Mouse (Mus musculus) forebrain, embryonic 15.5 days (tissue): ENCODE data around the gene Ascc2. TPM values are rescaled to one million over a fixed set of nuclear protein-coding genes. Genes with fewer than 3 reads are reported as not detected.

Experiments used
- ATAC-seq: fragments of 200-750 bp; cut with Nextera tagmentation; replicated peaks from 2 replicates; pipeline ENCODE4 v1.8.0; 2017; ENCODE audit warnings: mild to moderate bottlenecking, moderate TSS enrichment, moderate library complexity
- H3K27ac ChIP-seq: fragments of 300-500 bp; sonication (generic); replicated peaks from 2 replicates; pipeline ENCODE4 v1.5.1; 2015; ENCODE audit warnings: mild to moderate bottlenecking, inconsistent platforms
- H3K27me3 ChIP-seq: fragments of 300-500 bp; sonication (generic); 2 replicates; pipeline ENCODE4 v1.6.1; 2015; ENCODE audit warnings: inconsistent platforms
- H3K36me3 ChIP-seq: fragments of 300-500 bp; sonication (generic); 2 replicates; pipeline ENCODE4 v1.6.1; 2015; ENCODE audit warnings: mild to moderate bottlenecking, inconsistent platforms
- H3K4me1 ChIP-seq: fragments of 300-500 bp; sonication (generic); 2 replicates; pipeline ENCODE4 v1.6.1; 2015; ENCODE audit warnings: inconsistent platforms
- H3K4me2 ChIP-seq: fragments of 300-500 bp; sonication (generic); replicated peaks from 2 replicates; pipeline ENCODE4 v1.6.1; 2015; ENCODE audit warnings: mild to moderate bottlenecking, inconsistent platforms
- H3K4me3 ChIP-seq: fragments of 300-500 bp; sonication (generic); 2 replicates; pipeline ENCODE4 v1.5.1; 2015; ENCODE audit warnings: mild to moderate bottlenecking, inconsistent platforms
- H3K9ac ChIP-seq: fragments of 300-500 bp; sonication (generic); replicated peaks from 2 replicates; pipeline ENCODE4 v1.6.1; 2015; ENCODE audit warnings: mild to moderate bottlenecking, inconsistent platforms
- H3K9me3 ChIP-seq: fragments of 300-500 bp; sonication (generic); 2 replicates; pipeline ENCODE4 v1.6.1; 2016; ENCODE audit warnings: inconsistent platforms
- WGBS: fragments of 180-500 bp; shearing (Covaris S2); methylation state at CpG from one replicate; pipeline ENCODE4 v1.1.7; 2015; ENCODE audit warnings: mixed read lengths; 5-methylcytosine and 5-hydroxymethylcytosine counted together
- polyA plus RNA-seq: library from polyadenylated mRNA; unstranded; fragments of >200 nt; fragmentation: Nextera tagmentation; extraction: Ambion mirVana; gene quantifications from 2 replicates; pipeline ENCODE4 v1.2.1, GENCODE M21; 2015

Gene Ascc2
- polyA plus RNA-seq, 1 experiment from 2014 or later = 24.0 TPM

DNA sequence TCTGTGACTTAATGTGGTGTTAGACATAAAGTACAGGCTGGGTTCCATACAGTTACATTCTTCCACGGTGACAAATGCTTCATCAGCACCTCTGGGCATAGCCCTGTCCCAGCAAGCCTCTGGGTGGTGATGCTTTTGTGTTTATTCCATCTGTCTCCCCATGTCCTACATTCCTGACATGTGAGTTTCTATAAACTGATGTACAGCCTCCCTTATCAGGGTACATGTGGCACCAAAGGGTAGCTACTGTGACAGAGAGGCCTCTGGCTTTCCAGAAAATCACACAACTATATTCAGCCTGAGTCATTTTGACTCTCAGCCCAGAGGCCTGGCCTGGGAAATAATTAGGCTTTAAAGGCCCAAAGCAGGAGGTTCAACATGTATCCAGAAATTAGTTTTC, 31.0 kb upstream of the Ascc2 start:
- Histone ChIP-seq H3K4me2 (no peak overlapping the region), H3K27me3 (no peaks in the 10 kb centered on the region), H3K4me3 (no peak overlapping the region), H3K27ac (no peak overlapping the region), H3K9ac (no peak overlapping the region), H3K36me3 (no peaks in the 10 kb centered on the region), H3K9me3 (no peaks in the 10 kb centered on the region), H3K4me1 (peaks cover 9% of the 10 kb centered on the region)
- no peak for ATAC-seq
- WGBS = 86% methylated on average over 1 of the region's 1 CpGs

DNA sequence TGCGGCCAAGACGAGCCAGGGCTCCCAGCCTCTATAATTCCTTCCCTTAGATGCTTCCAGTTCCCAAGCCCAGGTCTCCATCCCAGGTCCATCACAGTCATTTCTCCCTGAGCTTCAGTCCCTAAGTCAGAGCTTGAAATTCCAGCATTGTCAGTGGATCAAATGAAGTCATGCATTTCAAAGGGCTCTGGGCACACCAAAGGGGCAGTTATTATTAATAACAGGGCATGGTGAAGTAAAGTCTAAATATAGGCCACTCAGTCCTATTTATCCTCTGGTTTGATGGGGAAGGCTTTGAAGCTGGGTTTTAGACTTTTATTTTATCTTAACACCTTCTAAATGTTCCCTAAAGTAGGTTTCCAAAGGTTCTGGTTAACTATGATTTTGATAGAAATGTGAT, 25.6 kb upstream of the Ascc2 start:
- no peak for ATAC-seq
- no peaks in the 10 kb centered on the region for H3K4me1 ChIP-seq
- 74% methylated on average over 2 of the region's 2 CpGs for WGBS

DNA sequence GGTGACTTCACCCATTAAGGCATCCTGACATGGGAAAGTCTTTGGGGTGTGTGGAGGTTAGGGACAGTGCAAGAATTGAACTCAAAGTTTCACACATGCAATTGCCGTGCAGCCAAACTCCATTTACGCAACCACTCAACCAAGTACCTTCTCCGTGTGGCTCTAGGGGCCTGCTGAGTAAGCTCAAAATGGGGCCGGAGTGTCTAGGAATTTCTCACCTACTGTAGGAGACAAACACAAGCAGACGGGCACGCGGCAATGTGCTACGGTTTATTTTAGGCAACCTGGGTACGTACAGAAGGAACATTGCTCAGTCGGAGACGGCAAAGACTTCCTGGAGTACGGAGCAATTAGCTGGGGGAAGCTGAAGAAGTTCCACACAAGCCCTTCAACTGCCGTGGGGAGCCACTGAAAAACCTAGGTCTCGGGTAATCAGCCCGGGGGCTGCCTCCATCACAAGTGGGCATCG, 17.5 kb upstream of the Ascc2 start, which contains the start of gene Gm11032:
Gene Gm11032 (plus strand): TSS at position 51 of the 469 bp plus-strand sequence.
- H3K9ac ChIP-seq = no peak within 1 kb of the TSS
- H3K27me3 ChIP-seq = no peaks in the 10 kb centered on the region
- H3K4me2 ChIP-seq = no peak within 1 kb of the TSS
- 87% methylated on average over 16 of the region's 16 CpGs for WGBS
- no peak within 1 kb of the TSS for H3K27ac ChIP-seq
- no peak for ATAC-seq
- H3K4me3 ChIP-seq = no peak within 1 kb of the TSS
- H3K36me3 ChIP-seq = no peaks in the 10 kb centered on the region
- H3K9me3 ChIP-seq = no peaks in the 10 kb centered on the region
- no peaks in the 10 kb centered on the region for H3K4me1 ChIP-seq

More for the DNA sequence above, 25.6 kb upstream of the Ascc2 start:
- Histone ChIP-seq H3K4me2 (no peak overlapping the region), H3K9me3 (no peaks in the 10 kb centered on the region), H3K4me3 (no peak overlapping the region), H3K27me3 (no peaks in the 10 kb centered on the region), H3K27ac (no peak overlapping the region), H3K9ac (no peak overlapping the region), H3K36me3 (no peaks in the 10 kb centered on the region)

DNA sequence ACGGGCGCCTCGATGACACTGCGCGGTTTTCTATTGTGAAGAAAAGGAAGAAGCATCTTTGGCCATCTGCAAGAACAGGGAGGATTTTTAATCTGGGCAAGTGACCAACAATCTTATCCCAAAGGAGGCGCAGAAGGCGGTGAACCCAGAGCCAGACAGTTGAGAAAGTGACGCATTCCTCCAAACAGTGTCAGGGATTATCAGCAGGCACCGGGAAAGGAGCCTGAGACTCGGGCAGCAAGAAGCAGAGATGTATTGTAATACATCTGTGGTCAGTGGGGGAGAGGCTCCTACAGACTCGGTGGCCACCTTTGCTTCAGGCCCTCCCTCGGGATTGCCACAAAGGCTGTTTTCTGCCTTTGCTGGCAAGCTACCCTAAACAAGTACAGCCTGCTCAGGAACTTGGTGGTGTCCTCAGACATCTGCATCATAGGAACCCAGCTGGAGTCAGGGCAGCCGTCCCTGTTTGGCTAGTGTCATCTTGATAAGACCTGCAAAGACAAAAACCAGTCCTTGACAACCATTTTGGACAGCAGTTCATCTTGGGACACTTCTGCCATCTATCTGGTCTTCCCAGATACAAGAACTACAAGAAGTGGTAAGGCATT, 16.9 kb upstream of the Ascc2 start:
- Histone ChIP-seq H3K9me3 (no peaks in the 10 kb centered on the region), H3K27me3 (no peaks in the 10 kb centered on the region), H3K4me3 (no peak overlapping the region), H3K4me2 (no peak overlapping the region), H3K9ac (no peak overlapping the region), H3K4me1 (no peaks in the 10 kb centered on the region), H3K27ac (no peak overlapping the region), H3K36me3 (no peaks in the 10 kb centered on the region)
- 61% methylated on average over 13 of the region's 13 CpGs for WGBS
- ATAC-seq = no peak

DNA sequence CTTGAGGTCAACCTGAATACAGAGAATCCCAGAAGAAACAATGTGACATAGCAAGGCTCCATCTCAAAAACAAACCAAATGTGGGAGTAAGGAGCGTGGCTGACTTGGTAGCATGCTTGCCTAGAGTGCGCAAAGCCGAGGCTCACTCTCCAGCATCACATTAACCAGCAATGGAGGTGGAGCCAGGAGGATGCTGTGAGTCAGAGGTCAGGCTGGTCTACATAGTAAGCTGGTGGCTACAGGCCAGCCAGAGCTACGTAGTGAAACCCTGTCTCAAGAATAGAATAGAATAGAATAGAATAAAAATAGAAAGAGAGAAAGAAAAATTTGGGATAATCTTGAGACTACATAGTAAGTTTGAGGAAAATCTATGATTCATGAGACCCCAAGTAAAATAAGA, 15.7 kb upstream of the Ascc2 start:
- H3K4me2 ChIP-seq = no peak overlapping the region
- no peaks in the 10 kb centered on the region for H3K4me1 ChIP-seq
- no peak overlapping the region for H3K9ac ChIP-seq
- H3K36me3 ChIP-seq = no peaks in the 10 kb centered on the region
- H3K4me3 ChIP-seq = no peak overlapping the region
- no peaks in the 10 kb centered on the region for H3K9me3 ChIP-seq
- H3K27me3 ChIP-seq = no peaks in the 10 kb centered on the region
- no peak overlapping the region for H3K27ac ChIP-seq
- WGBS = 79% methylated on average over 4 of the region's 4 CpGs
- ATAC-seq = no peak

DNA sequence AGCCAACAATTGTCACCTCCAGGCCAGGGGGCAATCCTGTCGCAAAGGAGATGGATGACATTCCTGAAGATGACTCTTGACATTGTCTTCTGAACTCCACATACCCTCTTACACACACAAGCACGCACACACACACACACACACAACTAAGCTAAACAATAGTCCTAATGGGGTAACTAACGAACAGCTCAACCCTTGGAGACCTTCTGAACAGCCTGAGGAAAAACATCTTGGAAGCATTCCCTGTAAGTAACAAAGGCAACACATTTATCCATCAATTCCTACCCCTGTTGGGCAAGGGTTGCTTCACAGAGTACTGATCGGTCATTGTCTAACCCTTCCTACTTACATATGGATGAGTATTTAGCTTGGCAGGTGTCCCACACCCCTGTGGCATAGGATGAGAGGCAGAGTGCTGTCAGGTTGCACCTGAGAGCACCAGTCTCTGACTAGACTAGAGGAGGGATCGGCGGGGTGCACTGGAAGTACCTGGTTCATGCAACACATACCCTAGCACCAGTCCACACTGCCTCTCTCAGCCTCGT, 15.0 kb upstream of the Ascc2 start:
- H3K27me3 ChIP-seq = no peaks in the 10 kb centered on the region
- H3K9ac ChIP-seq = no peak overlapping the region
- no peak overlapping the region for H3K4me2 ChIP-seq
- H3K27ac ChIP-seq = no peak overlapping the region
- H3K9me3 ChIP-seq = no peaks in the 10 kb centered on the region
- no peaks in the 10 kb centered on the region for H3K4me1 ChIP-seq
- H3K36me3 ChIP-seq = no peaks in the 10 kb centered on the region
- H3K4me3 ChIP-seq = no peak overlapping the region
- no peak for ATAC-seq
- 73% methylated on average over 7 of the region's 7 CpGs for WGBS

DNA sequence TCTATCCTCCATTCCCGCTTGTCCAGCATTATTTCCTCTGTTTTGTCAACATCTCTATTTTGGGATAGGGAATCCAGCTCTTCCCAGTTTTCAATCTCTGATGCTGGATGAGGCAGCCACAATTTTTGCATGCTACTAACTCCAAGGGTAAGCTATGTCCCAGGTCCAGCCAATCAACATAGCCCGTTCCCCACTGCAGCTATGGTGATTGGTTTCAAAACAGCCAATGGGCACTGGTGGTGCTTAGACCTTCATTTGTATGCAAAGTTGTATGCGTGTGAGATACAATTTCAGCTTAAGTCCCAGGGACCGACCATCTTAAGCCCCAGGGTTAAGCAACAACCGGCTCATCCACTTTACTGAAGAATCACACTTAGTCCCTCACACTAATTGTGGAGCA, 14.6 kb upstream of the Ascc2 start:
- Histone ChIP-seq H3K9ac (no peak overlapping the region), H3K36me3 (no peaks in the 10 kb centered on the region), H3K27me3 (no peaks in the 10 kb centered on the region), H3K4me1 (no peaks in the 10 kb centered on the region), H3K27ac (no peak overlapping the region), H3K9me3 (no peaks in the 10 kb centered on the region), H3K4me3 (no peak overlapping the region), H3K4me2 (no peak overlapping the region)
- WGBS = 63% methylated on average over 5 of the region's 5 CpGs
- no peak for ATAC-seq

DNA sequence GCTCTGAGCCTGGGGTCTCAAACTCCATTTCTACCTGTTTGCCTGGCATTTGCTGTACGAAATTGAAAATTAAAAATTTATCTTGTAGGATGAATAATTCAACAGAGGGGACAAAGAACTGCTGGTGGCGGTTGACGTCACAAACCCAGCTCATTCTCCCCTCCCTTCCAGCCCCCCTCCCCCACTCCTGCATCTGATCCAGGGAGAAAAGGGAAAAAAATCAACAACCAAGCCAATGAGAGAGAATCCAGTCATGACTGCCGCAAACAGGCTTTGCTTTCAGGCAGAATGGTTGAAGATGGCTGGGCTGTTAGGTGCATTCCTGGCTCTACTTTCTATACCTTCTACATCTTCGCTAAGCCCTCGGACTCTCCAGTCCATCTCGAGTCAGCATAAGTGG, 11.6 kb upstream of the Ascc2 start:
- Histone ChIP-seq H3K4me2 (no peak overlapping the region), H3K4me3 (no peak overlapping the region), H3K4me1 (no peaks in the 10 kb centered on the region), H3K9ac (no peak overlapping the region), H3K9me3 (no peaks in the 10 kb centered on the region), H3K27ac (no peak overlapping the region), H3K27me3 (no peaks in the 10 kb centered on the region), H3K36me3 (no peaks in the 10 kb centered on the region)
- ATAC-seq = no peak
- 69% methylated on average over 7 of the region's 7 CpGs for WGBS

DNA sequence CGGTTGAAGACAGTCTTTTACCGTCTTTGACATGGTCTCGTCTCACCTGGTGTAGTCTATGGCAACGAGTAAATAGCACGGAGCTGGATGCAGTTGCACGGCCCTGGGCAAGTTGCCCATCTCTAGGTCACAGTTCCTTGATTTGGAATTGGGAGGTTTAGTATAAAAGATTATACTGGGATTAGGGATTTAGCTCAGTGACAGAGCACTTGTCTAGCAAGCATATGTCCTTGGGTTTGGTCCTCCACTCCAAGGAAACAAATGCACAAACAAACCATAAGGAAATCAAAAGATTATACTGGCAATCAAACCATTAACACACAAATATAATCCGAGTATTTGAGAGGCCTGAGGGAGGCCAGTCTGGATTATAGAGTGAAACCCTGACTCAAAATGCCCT, 9.9 kb upstream of the Ascc2 start:
- no peaks in the 10 kb centered on the region for H3K27me3 ChIP-seq
- H3K4me2 ChIP-seq = no peak overlapping the region
- H3K9me3 ChIP-seq = no peaks in the 10 kb centered on the region
- WGBS = 49% methylated on average over 7 of the region's 7 CpGs
- H3K4me3 ChIP-seq = no peak overlapping the region
- H3K9ac ChIP-seq = no peak overlapping the region
- H3K27ac ChIP-seq = no peak overlapping the region
- ATAC-seq = no peak
- no peaks in the 10 kb centered on the region for H3K36me3 ChIP-seq
- H3K4me1 ChIP-seq = no peaks in the 10 kb centered on the region

DNA sequence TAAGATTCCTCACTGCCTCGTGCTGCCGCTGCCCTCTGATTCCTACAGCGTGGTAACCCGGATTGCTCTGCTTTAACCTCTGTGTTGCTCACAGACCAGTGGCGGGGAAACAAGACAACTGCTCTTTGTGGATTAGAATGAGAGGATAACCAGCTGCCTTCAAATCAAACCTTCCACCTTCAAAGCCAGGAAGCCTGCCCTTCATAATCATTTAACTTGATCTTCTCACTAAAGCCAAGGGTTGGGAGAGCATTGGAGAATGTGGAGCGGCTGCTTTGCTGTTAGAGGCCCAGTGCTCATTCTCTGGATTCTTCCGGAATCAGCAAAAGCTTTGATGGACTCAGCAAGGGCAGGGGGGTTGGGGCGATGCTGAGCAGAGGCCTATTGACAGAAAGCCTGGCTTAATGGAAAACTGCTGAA, 7.7 kb upstream of the Ascc2 start:
- Histone ChIP-seq H3K27me3 (0 out of 2 replicates have a peak, but pooled peaks cover 3% of the 10 kb centered on the region), H3K27ac (no peak overlapping the region)
- 38% methylated on average over 8 of the region's 8 CpGs for WGBS

DNA sequence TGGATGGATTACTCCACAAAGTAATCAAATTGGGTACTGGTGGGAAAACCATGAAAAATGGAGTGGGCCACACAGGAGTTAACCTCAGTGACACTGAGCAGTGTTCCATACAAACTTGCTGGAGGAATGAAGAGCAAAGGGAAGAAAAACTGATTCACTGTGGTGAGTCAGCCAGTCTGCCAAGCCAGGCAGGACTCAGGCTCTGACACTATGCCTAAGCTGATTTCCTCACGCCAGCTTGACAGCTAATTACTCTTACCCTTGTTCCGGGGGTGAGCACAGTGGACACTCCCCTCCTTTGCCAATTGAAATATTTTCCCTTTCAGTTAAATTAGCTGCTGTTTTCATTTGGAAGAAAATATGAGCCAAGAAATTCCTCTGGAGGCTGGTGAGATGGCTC, 4.1 kb upstream of the Ascc2 start:
- no peak overlapping the region for H3K4me2 ChIP-seq
- no peak overlapping the region for H3K9ac ChIP-seq
- WGBS = 47% methylated on average over 2 of the region's 2 CpGs
- peaks cover 5% of the 10 kb centered on the region for H3K4me1 ChIP-seq
- no peaks in the 10 kb centered on the region for H3K36me3 ChIP-seq
- no peak overlapping the region for H3K27ac ChIP-seq
- H3K27me3 ChIP-seq = 0 out of 2 replicates have a peak, but pooled peaks cover 3% of the 10 kb centered on the region
- ATAC-seq = no peak
- no peaks in the 10 kb centered on the region for H3K9me3 ChIP-seq
- H3K4me3 ChIP-seq = no peak overlapping the region

More for the DNA sequence above, 7.7 kb upstream of the Ascc2 start:
- no peaks in the 10 kb centered on the region for H3K9me3 ChIP-seq
- H3K4me3 ChIP-seq = no peak overlapping the region
- H3K4me1 ChIP-seq = no peaks in the 10 kb centered on the region
- no peak overlapping the region for H3K4me2 ChIP-seq
- H3K9ac ChIP-seq = no peak overlapping the region
- no peaks in the 10 kb centered on the region for H3K36me3 ChIP-seq
- no peak for ATAC-seq

DNA sequence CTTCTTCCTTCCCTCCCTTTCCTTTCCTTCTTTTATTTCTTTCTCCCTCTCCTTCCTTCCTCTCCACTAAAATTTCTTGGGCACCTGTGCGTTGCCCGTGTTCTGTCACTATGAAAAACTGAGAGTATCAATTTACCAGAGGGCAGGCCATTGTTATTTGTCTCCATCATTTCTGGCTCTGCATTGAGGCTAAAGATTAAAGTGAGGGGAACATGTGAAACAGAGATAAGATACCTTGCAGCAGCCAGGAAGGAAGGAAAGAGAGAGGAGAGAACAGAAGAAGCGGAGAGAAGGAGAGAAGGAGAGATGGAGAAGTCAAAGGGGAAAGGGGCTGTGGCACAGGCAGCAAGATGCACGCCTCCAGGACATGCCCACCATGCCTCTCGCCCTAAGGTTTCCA, 3.2 kb upstream of the Ascc2 start:
- H3K4me2 ChIP-seq = no peak overlapping the region
- ATAC-seq = no peak

More for the DNA sequence above, 3.2 kb upstream of the Ascc2 start:
- H3K36me3 ChIP-seq = no peaks in the 10 kb centered on the region
- no peaks in the 10 kb centered on the region for H3K9me3 ChIP-seq
- 0 out of 2 replicates have a peak, but pooled peaks cover 3% of the 10 kb centered on the region for H3K27me3 ChIP-seq
- H3K27ac ChIP-seq = no peak overlapping the region
- H3K4me3 ChIP-seq = no peak overlapping the region
- no peak overlapping the region for H3K9ac ChIP-seq
- peaks cover 10% of the 10 kb centered on the region for H3K4me1 ChIP-seq
- 76% methylated on average over 5 of the region's 5 CpGs for WGBS
